Mouse (Mus musculus): ENCODE measurements around the gene Tnr. TPM values are rescaled to one million over a fixed set of nuclear protein-coding genes. Genes with fewer than 3 reads are reported as not detected.

Gene Tnr
- total and polyA plus RNA-seq, 3 experiments: 0.03 to 0.23 (median 0.06) TPM

- intact Hi-C loops (cut with DNase I): no loop called here
- Histone ChIP-seq H3K9ac (ENCODE audit: low read depth, low read length) (no peak overlapping the region), H3K36me3 (ENCODE audit: control insufficient read depth, insufficient read depth, low read length) (no peaks in the 10 kb centered on the region), H3K27me3 (ENCODE audit: control insufficient read depth, insufficient read depth, low read length) (no peaks in the 10 kb centered on the region), H3K4me3 (no peak overlapping the region), H3K4me1 (ENCODE audit: control insufficient read depth, insufficient read depth, low read length) (no peaks in the 10 kb centered on the region), H3K27ac (no peak overlapping the region), H3K79me2 (replicated peaks; ENCODE audit: control insufficient read depth, insufficient read depth, low read length) (no peaks in the 10 kb centered on the region)
- TF ChIP-seq POLR2A (IDR thresholded peaks at IDR 0.05; ENCODE audit: insufficient read depth, low read depth, low read length) (no peak), EP300 (IDR thresholded peaks at IDR 0.05; ENCODE audit: insufficient read depth, low read depth, low read length) (no peak)
- no peak for DNase-seq
These were observed 237.4 kb downstream of the Tnr start for GRCm38 (mm10) chr1:159760970-159761369.

- Histone ChIP-seq H3K36me3 (ENCODE audit: control insufficient read depth, insufficient read depth, low read length) (no peaks in the 10 kb centered on the region), H3K4me3 (no peak overlapping the region), H3K27ac (no peak overlapping the region), H3K27me3 (ENCODE audit: control insufficient read depth, insufficient read depth, low read length) (no peaks in the 10 kb centered on the region), H3K4me1 (ENCODE audit: control insufficient read depth, insufficient read depth, low read length) (no peaks in the 10 kb centered on the region), H3K79me2 (replicated peaks; ENCODE audit: control insufficient read depth, insufficient read depth, low read length) (no peaks in the 10 kb centered on the region), H3K9ac (ENCODE audit: low read depth, low read length) (no peak overlapping the region)
- no peak for DNase-seq
- WGBS: 82% methylated on average over 2 of the region's 2 CpGs
- intact Hi-C loops (cut with DNase I): no loop called here
- TF ChIP-seq POLR2A (IDR thresholded peaks at IDR 0.05; ENCODE audit: insufficient read depth, low read depth, low read length) (no peak), CTCF (IDR thresholded peaks at IDR 0.05) (no peak), EP300 (IDR thresholded peaks at IDR 0.05; ENCODE audit: insufficient read depth, low read depth, low read length) (no peak)
These were observed 240.3 kb downstream of the Tnr start for GRCm38 (mm10) chr1:159763901-159764300.

GRCm38 (mm10) chr1:159764897-159765296 lies 241.3 kb downstream of the Tnr start:
- no peaks in the 10 kb centered on the region for H3K79me2 ChIP-seq (replicated peaks; ENCODE audit: control insufficient read depth, insufficient read depth, low read length)
- DNase-seq: no peak
- no peak overlapping the region for H3K27ac ChIP-seq
- no peaks in the 10 kb centered on the region for H3K27me3 ChIP-seq (ENCODE audit: control insufficient read depth, insufficient read depth, low read length)
- intact Hi-C loops (cut with DNase I): no loop called here
- TF ChIP-seq CTCF (IDR thresholded peaks at IDR 0.05) (no peak), POLR2A (IDR thresholded peaks at IDR 0.05; ENCODE audit: insufficient read depth, low read depth, low read length) (no peak), EP300 (IDR thresholded peaks at IDR 0.05; ENCODE audit: insufficient read depth, low read depth, low read length) (no peak)
- H3K9ac ChIP-seq (ENCODE audit: low read depth, low read length): no peak overlapping the region
- H3K4me1 ChIP-seq (ENCODE audit: control insufficient read depth, insufficient read depth, low read length): no peaks in the 10 kb centered on the region
- H3K36me3 ChIP-seq (ENCODE audit: control insufficient read depth, insufficient read depth, low read length): no peaks in the 10 kb centered on the region
- 50% methylated on average over 2 of the region's 2 CpGs for WGBS
- no peak overlapping the region for H3K4me3 ChIP-seq

GRCm38 (mm10) chr1:159769948-159770347 lies 246.4 kb downstream of the Tnr start:
- H3K36me3 ChIP-seq (ENCODE audit: control insufficient read depth, insufficient read depth, low read length): no peaks in the 10 kb centered on the region
- 0 out of 2 replicates have a peak, but pooled peaks cover 1% of the 10 kb centered on the region for H3K27me3 ChIP-seq (ENCODE audit: control insufficient read depth, insufficient read depth, low read length)
- no peak overlapping the region for H3K9ac ChIP-seq (ENCODE audit: low read depth, low read length)
- no peak overlapping the region for H3K27ac ChIP-seq
- H3K79me2 ChIP-seq (replicated peaks; ENCODE audit: control insufficient read depth, insufficient read depth, low read length): no peaks in the 10 kb centered on the region
- intact Hi-C loops (cut with DNase I): no loop called here
- TF ChIP-seq POLR2A (IDR thresholded peaks at IDR 0.05; ENCODE audit: insufficient read depth, low read depth, low read length) (no peak), EP300 (IDR thresholded peaks at IDR 0.05; ENCODE audit: insufficient read depth, low read depth, low read length) (no peak), CTCF (IDR thresholded peaks at IDR 0.05) (no peak)
- 68% methylated on average over 6 of the region's 6 CpGs for WGBS
- no peaks in the 10 kb centered on the region for H3K4me1 ChIP-seq (ENCODE audit: control insufficient read depth, insufficient read depth, low read length)
- H3K4me3 ChIP-seq: no peak overlapping the region
- DNase-seq: no peak

GRCm38 (mm10) chr1:159773671-159774070 lies 250.1 kb downstream of the Tnr start:
- no peak for DNase-seq
- H3K4me1 ChIP-seq (ENCODE audit: control insufficient read depth, insufficient read depth, low read length): no peaks in the 10 kb centered on the region
- no peak overlapping the region for H3K4me3 ChIP-seq
- H3K79me2 ChIP-seq (replicated peaks; ENCODE audit: control insufficient read depth, insufficient read depth, low read length): no peaks in the 10 kb centered on the region
- no peak overlapping the region for H3K27ac ChIP-seq
- 0 out of 2 replicates have a peak, but pooled peaks cover 1% of the 10 kb centered on the region for H3K27me3 ChIP-seq (ENCODE audit: control insufficient read depth, insufficient read depth, low read length)
- WGBS: 74% methylated on average over 12 of the region's 12 CpGs
- H3K36me3 ChIP-seq (ENCODE audit: control insufficient read depth, insufficient read depth, low read length): no peaks in the 10 kb centered on the region
- H3K9ac ChIP-seq (ENCODE audit: low read depth, low read length): no peak overlapping the region
- intact Hi-C loops (cut with DNase I): no loop called here
- TF ChIP-seq CTCF (IDR thresholded peaks at IDR 0.05) (no peak), EP300 (IDR thresholded peaks at IDR 0.05; ENCODE audit: insufficient read depth, low read depth, low read length) (no peak), POLR2A (IDR thresholded peaks at IDR 0.05; ENCODE audit: insufficient read depth, low read depth, low read length) (no peak)

- no peak for TF ChIP-seq EP300 (IDR thresholded peaks at IDR 0.05; ENCODE audit: insufficient read depth, low read depth, low read length)
These were observed 251.6 kb downstream of the Tnr start for GRCm38 (mm10) chr1:159775168-159775567.

More at GRCm38 (mm10) chr1:159775168-159775567, 251.6 kb downstream of the Tnr start:
- 0 out of 2 replicates have a peak, but pooled peaks cover 1% of the 10 kb centered on the region for H3K27me3 ChIP-seq (ENCODE audit: control insufficient read depth, insufficient read depth, low read length)
- intact Hi-C loops (cut with DNase I): no loop called here
- no peaks in the 10 kb centered on the region for H3K36me3 ChIP-seq (ENCODE audit: control insufficient read depth, insufficient read depth, low read length)
- WGBS: 67% methylated on average over 3 of the region's 3 CpGs
- no peak overlapping the region for H3K9ac ChIP-seq (ENCODE audit: low read depth, low read length)
- H3K4me1 ChIP-seq (ENCODE audit: control insufficient read depth, insufficient read depth, low read length): no peaks in the 10 kb centered on the region
- no peak for DNase-seq
- no peak overlapping the region for H3K27ac ChIP-seq
- H3K79me2 ChIP-seq (replicated peaks; ENCODE audit: control insufficient read depth, insufficient read depth, low read length): no peaks in the 10 kb centered on the region
- no peak overlapping the region for H3K4me3 ChIP-seq
